Mouse (Mus musculus): ENCODE measurements around the gene Wdfy2.
A peak's percentile ranks its signal among the peaks of the same experiment; 100 is the strongest.

The Wdfy2 gene

DNA sequence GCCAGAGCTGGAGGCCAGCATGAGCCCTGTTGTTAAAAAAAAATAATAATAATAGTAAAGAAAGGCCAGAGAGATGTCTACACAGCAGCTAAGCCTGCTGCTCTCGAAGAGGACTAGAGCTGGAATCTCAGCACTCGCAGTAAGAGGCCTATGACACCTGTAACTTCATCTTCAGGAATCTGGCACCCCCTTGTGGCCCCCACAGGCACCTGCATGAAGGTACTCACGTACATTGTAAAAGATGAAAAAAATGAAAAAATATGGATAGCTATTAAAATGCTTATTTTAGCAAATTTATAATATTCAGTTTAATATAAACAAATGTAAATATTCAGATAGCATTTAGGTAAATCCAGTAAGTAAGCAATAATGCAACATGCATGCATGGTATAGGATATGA is 102.0 kb downstream of the Wdfy2 start:
- no peak for DNase-seq

DNA sequence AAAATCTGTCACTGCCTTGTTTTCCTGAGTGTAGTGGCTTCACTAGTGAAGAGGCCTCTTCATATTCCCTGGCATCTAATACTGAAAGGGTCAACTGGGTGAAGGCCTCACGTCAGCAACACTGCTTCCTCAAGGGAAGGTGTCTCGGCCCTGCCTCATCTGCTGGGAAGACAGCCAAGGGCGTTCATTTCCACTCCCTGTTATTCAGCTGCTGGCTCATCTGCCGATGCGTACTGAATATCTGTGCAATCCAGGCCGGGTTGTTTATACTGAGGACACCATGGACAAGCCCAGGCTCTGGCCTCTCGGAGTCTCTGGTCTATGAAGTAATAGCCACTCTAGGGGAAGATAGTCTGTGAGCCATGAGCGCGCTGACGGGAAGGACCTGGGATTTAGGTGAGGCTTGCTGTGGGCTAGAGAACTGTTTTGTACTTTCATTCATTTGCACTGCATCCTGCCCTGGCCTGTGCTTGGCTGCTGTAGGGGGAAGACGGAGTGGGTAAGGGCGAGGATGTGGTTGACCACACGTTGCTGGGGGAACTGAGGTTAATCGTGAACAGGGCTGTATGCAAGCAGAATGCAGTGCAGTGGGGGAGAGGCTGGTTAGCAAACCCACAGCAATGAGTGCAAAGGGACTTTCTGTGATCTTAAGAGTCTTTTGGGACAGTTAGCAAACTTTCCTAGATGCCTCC is 103.1 kb downstream of the Wdfy2 start:
- no peak for DNase-seq

DNA sequence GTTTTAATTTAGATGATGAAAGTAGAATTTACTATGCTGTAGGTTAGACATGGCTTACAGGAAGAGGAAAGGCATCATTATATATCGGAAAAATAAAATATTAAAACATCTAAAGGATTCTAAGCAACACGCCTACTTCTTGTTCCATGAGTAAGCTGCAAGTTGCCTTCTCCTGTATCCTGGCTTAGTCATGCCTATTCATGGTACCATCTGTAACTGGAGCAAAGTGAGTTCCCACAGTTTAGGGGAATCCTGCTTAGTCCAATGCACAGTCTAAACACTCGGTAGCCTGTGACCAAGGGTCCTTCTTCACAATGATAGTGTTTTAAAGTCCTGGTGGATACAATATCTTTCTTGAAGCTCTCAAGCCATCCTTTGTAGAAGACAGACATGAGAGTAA is 109.3 kb downstream of the Wdfy2 start:
- no peak for DNase-seq

GRCm38 (mm10) chr14:62956091-62956490 is 118.6 kb downstream of the Wdfy2 start:
- no peak for DNase-seq

DNA sequence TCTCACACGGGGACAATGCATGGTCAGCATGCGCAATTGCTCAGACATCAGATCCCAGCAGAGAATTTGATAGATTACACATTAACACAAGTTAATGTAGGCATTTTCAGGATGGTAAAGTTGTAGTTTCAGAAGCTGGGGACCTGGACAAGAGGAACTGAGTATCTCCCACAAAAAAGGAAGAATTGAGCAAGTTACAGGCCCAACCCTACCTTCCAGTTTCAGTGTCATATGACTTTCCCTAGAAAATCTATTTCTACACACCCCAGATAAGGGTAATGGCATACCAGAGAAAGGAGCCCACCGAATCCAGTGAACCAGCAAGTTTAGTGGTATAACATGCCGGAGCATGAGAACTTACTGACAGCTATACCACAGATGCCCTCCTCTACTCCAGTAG is 126.2 kb downstream of the Wdfy2 start:
- no peak for DNase-seq

GRCm38 (mm10) chr14:62965342-62965741 is 127.9 kb downstream of the Wdfy2 start:
- DNase-seq: no peak

DNA sequence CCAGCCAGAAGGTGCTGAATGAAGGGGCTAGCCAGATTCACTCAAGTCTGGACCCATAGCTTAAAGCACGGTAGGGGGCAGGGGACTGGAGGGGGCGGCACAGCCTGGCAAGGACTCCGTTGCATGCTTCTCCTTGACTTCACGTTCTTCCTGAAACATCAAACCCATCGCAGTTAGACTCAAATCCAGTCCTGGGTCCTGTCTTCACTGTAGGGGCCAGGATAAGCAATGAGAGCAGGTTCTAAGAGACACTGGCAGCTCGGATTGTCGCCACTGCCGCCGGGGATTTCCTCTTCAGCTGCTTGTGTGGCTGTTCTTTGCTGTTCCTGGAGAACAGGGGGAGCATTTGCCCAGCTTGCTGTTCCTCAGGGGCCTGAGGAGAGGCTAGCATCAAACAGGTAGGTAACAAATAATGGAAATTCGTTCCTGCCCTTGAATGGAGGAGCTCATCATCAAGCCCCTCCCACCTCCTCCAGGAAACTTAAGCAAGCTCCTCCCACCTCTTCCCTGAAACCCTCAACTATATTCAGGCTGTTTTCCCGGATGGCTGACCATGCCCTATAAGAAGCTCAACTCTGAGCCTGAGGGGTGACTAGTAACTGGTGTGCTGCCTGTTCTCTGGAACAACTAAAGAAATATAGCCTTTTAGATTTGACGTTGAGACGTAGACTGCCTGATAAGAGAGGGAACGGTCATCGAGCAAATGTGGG is 128.5 kb downstream of the Wdfy2 start:
- DNase-seq: no peak

DNA sequence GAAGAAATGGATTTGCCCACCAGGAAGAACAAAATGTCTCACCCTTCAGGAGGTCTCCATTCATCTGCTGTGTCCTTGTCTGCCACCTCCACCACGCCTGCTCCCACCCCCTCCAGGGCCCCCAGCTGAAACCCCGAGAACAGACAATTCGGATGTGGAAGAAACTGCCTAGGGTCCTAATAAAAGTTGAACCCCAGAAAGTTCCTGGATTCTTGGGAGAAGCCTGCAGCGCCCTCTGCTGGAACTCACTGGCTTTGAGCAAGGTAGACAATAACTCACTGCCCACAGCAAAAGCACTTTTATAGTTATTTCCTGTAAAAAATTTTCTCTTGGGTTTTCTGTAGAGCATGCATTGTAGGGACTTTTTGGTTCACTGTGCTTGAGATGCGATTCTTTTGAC is 137.6 kb downstream of the Wdfy2 start:
- peak; percentile 15 for DNase-seq

DNA sequence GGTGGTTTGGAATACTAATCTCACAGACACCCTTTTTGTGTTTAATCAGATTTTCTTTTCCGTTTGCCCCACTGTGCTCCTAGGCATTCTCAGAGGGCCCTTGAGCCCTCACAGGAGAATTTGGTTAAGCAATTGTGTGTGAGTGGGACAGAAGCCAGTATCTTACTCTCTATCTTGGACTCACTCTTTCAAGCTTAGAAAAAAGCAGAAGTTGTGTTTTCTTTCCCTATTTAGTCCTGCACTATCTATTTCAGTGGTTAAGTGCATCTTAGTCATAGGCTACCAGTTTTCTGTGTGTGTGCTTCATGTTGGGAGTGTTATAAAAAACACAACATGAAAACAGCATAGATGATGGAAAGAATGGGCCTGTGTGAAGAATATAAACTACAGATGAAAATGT is 142.3 kb downstream of the Wdfy2 start:
- no peak for DNase-seq

DNA sequence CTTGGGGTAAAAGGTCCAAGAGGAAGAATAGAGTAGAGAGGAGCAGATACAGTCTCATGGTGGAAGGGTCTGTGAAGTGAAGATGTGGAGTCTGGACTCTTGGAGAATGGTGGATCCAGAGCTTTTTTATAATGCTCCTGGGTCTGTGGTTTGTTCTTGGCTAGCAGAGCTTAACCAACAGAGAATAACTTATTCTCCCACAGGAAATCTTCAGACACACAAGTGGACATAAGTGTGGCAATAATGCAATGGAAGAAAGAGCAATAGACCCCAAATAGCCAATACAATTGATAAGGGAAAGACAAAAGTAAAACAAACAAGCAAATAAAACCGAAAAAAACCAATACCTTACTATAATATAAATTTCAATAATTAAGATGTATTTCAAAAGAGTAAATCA is 146.9 kb downstream of the Wdfy2 start, which contains the start of gene Defb48:
Gene Defb48, minus strand, starts transcription at position 101 of the 400 bp plus-strand sequence.
- DNase-seq: no peak

DNA sequence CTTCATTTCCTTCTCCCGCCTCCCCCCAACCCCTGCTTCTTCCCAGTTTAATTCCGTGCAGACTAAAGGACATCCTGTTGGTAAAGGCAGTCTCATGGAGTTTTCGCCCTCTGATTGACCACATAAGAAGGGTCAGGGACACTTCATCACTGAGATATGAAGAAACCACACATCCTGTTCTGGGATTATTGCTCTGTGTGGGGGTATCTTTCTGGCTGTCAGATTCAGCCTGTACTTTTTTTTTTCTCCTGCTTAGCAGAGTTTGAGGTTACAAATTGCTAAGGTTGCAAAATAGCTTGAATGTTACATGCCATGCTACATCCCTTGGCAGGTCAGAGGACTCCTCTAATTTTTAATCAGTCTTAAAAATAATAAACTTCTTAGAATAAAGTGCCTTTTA is 153.8 kb downstream of the Wdfy2 start:
- no peak for DNase-seq

DNA sequence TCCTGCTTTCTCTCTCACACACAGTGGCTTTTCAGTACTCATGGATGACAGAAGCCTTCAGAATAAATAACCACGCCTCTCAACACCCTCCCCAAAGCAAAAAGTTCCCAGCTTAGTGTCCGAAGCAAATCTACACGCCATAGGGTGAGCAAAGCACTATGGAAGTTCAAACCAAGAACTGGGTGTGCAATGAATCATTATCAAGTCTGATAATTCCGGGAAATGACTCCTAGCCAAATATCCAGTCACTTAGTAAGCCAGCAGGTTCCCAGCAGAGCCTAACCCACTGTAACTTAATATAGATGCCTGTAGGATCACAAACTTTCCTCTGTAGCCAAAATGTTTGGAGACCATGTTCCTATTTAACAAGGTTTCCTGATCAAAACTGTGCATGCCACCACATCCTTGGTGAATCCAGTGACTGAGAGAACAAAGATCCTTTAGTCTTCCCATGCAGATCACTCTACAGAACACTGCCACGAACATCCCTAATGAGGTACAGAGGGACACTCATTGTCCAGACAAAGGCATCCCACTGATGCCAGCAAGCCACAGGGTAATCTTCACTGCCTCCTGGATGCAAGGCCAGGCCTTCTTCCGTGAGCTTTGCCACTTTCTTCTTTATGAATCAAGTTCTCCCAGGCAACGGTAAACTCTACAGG is 154.5 kb downstream of the Wdfy2 start:
- DNase-seq: no peak

GRCm38 (mm10) chr14:62997777-62998176 is 160.3 kb downstream of the Wdfy2 start, which contains the start of gene Defb47:
Gene Defb47, plus strand, starts transcription at chr14:62998077.
- DNase-seq: no peak

DNA sequence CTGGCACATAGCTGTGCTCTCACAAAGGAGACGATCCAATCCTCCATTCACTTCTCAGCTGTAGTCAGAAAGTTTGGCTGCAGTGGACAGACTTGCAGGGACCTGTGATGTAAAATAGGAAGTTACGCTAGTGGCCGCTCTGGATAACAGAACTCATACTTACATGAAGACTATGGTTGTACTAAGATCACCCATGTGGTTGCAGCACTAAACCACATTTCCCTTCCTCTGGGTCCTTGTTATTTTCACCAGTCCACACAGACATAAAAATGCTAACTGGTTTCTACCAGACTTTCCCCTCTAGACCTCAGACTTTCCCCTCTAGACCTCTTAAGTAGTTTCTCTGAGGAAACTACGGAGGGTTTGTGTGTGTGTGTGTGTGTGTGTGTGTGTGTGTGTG is 161.5 kb downstream of the Wdfy2 start:
- no peak for DNase-seq

DNA sequence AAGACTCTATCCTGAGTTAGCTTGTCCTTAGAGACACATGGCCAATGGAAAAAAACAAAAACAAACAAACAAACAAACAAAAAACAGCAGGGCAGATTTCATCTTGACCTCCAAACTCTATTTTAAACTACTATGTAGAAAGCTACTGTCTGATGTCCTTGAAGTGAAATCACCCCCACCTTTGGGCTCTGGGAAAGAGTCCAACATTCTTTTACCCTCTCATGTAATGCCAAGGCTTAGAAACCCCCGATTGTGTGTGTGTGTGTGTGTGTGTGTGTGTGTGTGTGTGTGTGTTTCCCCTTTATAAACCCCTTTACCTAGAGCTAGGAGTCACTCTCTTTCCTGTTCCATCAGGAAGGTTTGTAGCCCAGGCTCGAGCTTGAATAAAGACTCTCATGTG is 165.1 kb downstream of the Wdfy2 start:
- no peak for DNase-seq
